Mouse (Mus musculus): ENCODE measurements around the gene 3110009E18Rik. TPM values are rescaled to one million over a fixed set of nuclear protein-coding genes. Genes with fewer than 3 reads are reported as not detected.

3110009E18Rik gene
- polyA plus RNA-seq, 1 experiment from 2014 or later = 14.6 TPM

DNA sequence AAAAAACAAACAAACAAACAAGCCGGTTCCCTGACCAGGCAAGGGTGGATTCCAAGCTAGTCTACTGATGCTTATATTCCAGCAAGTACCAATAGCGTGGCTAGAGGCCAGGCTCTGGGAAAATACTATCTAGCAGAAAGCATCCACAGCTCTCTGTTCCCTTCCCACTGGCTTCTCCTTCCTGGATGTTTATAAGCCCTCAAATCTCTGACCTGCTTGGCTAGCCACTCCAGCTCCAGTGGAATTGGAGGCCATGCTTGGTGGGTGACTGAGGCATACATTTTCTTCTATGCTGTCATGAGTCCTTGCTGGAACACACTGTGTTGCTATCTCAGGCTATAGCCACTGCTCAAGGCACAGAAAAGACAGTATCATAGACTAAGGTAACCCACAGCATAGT is 2.1 kb upstream of the 3110009E18Rik start:
- Histone ChIP-seq H3K27me3 (replicated peaks; ENCODE audit: control insufficient read depth, insufficient read depth, low read length) (no peaks in the 10 kb centered on the region), H3K9ac (ENCODE audit: low read depth, low read length) (peak overlapping the region; percentile 79), H3K27ac (ENCODE audit: low read length) (no peak overlapping the region), H3K4me1 (ENCODE audit: control insufficient read depth, insufficient read depth, low read length) (peaks cover 26% of the 10 kb centered on the region), H3K4me2 (ENCODE audit: low read depth, low read length) (peak overlapping the region; percentile 79), H3K36me3 (ENCODE audit: control insufficient read depth, insufficient read depth, low read length) (peaks cover 22% of the 10 kb centered on the region), H3K9me3 (ENCODE audit: control insufficient read depth, low read length) (peaks cover 10% of the 10 kb centered on the region), H3K4me3 (ENCODE audit: low read length) (peak overlapping the region; percentile 72)
- 83% methylated on average over 2 of the region's 2 CpGs for WGBS
- ATAC-seq = no peak

DNA sequence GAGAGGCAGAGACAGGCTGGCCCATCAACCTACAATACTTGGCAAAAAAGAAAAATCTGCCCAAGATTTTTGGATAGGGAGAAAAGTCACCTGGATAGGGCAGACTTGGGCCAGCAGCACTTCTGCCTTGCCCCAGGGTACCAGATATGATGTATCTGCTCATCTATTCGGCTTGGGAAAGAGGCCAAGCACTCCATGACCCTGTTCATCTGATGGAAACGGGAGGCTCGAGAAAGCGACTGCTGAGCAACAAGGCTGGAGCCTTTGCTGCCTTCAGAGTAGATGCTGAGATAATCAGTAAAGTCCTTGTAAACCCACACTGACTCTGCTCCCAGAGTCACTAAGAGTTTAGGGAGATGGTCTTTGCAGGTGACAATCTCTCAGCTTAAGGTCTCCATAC is 1.6 kb upstream of the 3110009E18Rik start:
- WGBS = 79% methylated on average over 4 of the region's 4 CpGs
- Histone ChIP-seq H3K27ac (ENCODE audit: low read length) (peak overlapping the region; percentile 96; the same call in 1 of the 2 replicates), H3K36me3 (ENCODE audit: control insufficient read depth, insufficient read depth, low read length) (peaks cover 19% of the 10 kb centered on the region), H3K9ac (ENCODE audit: low read depth, low read length) (peak overlapping the region; percentile 79), H3K4me3 (ENCODE audit: low read length) (peak overlapping the region; percentile 72), H3K4me1 (ENCODE audit: control insufficient read depth, insufficient read depth, low read length) (peaks cover 26% of the 10 kb centered on the region), H3K27me3 (replicated peaks; ENCODE audit: control insufficient read depth, insufficient read depth, low read length) (no peaks in the 10 kb centered on the region), H3K9me3 (ENCODE audit: control insufficient read depth, low read length) (peaks cover 7% of the 10 kb centered on the region), H3K4me2 (ENCODE audit: low read depth, low read length) (peak overlapping the region; percentile 79)
- no peak for ATAC-seq

DNA sequence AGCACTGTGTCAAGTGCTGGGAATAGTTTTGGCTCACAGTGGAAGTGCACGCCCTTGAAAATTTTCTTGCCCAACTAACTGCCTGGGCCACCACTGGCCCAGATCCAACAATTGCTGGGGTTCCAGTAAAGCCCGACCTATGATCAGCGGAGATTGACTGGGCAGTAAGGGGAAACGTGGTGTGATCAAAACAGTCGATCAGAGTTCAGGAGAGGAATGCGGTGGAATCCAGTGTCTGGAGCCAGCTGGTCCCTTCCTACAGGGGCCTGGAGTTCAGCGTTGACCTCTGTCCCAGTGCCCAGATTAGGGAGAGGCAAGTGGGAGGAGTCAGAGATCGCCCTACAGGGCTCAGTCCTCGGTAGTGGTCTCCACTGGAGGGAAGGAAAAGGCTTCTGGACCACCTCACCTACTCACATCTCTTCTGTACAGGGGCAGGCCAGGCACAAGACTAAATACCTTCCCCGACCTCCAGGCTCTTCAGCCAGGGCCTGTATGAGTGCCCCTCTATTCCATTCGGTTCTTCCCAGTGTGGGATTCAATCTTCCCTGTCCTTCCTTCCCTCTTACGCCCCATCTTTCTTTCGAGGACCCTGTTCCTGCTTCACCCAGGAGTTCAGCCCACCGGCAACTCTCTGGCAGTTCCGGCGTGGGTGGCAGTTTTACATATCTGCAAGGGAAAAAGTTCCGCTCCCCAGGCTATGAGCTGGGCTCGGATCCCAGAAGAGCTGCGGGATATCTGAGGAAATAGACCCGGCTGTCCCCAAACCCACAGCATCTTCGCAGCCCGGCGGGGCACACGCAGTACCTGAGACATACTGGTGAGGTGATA is 632 bp upstream of the 3110009E18Rik start:
- H3K4me1 ChIP-seq (ENCODE audit: control insufficient read depth, insufficient read depth, low read length) = peaks cover 28% of the 10 kb centered on the region
- peak overlapping the region; percentile 79 for H3K4me2 ChIP-seq (ENCODE audit: low read depth, low read length)
- 3% methylated on average over 24 of the region's 24 CpGs for WGBS
- peak; percentile 79 for ATAC-seq
- H3K9me3 ChIP-seq (ENCODE audit: control insufficient read depth, low read length) = no peaks in the 10 kb centered on the region
- peaks cover 9% of the 10 kb centered on the region for H3K36me3 ChIP-seq (ENCODE audit: control insufficient read depth, insufficient read depth, low read length)
- no peaks in the 10 kb centered on the region for H3K27me3 ChIP-seq (replicated peaks; ENCODE audit: control insufficient read depth, insufficient read depth, low read length)
- peak overlapping the region; percentile 72 for H3K4me3 ChIP-seq (ENCODE audit: low read length)
- H3K27ac ChIP-seq (ENCODE audit: low read length) = peak overlapping the region; percentile 96
- peak overlapping the region; percentile 79 for H3K9ac ChIP-seq (ENCODE audit: low read depth, low read length)

DNA sequence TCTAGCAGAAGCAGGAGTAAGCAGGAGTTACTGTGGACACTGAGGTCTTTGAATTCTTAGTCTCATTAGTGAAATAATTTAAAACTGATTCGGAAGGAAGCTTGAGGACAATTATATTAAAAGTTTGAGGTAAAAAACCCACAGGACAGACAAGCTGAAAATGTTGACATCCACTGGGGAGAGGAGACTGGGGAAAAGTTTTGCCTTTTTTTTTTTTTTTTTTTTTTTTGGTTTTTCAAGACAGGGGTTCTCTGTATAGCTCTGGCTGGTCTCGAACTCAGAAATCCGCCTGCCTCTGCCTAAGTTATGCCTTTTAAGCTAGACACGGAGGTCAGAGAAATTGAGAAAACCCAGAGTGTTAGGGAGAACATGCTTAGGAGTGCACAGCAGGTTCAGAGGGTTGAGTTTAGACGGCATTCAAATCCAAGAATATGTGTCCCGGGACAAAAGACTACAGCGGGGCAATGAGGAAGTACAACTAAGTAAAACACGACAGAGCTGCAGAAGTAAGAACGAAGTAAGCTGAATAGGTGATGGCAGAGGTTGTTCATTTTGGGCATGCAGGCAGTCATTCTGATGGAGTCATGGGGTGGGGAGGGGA is 1.0 kb downstream of the 3110009E18Rik start:
- peak overlapping the region; percentile 74 for H3K9ac ChIP-seq (ENCODE audit: low read depth, low read length)
- ATAC-seq = no peak
- WGBS = 78% methylated on average over 9 of the region's 9 CpGs
- peak overlapping the region; percentile 94 for H3K27ac ChIP-seq (ENCODE audit: low read length)
- no peaks in the 10 kb centered on the region for H3K27me3 ChIP-seq (replicated peaks; ENCODE audit: control insufficient read depth, insufficient read depth, low read length)
- peaks cover 25% of the 10 kb centered on the region for H3K4me1 ChIP-seq (ENCODE audit: control insufficient read depth, insufficient read depth, low read length)
- no peaks in the 10 kb centered on the region for H3K9me3 ChIP-seq (ENCODE audit: control insufficient read depth, low read length)
- H3K4me3 ChIP-seq (ENCODE audit: low read length) = peak overlapping the region; percentile 72
- no peaks in the 10 kb centered on the region for H3K36me3 ChIP-seq (ENCODE audit: control insufficient read depth, insufficient read depth, low read length)
- peak overlapping the region; percentile 69 for H3K4me2 ChIP-seq (ENCODE audit: low read depth, low read length)

DNA sequence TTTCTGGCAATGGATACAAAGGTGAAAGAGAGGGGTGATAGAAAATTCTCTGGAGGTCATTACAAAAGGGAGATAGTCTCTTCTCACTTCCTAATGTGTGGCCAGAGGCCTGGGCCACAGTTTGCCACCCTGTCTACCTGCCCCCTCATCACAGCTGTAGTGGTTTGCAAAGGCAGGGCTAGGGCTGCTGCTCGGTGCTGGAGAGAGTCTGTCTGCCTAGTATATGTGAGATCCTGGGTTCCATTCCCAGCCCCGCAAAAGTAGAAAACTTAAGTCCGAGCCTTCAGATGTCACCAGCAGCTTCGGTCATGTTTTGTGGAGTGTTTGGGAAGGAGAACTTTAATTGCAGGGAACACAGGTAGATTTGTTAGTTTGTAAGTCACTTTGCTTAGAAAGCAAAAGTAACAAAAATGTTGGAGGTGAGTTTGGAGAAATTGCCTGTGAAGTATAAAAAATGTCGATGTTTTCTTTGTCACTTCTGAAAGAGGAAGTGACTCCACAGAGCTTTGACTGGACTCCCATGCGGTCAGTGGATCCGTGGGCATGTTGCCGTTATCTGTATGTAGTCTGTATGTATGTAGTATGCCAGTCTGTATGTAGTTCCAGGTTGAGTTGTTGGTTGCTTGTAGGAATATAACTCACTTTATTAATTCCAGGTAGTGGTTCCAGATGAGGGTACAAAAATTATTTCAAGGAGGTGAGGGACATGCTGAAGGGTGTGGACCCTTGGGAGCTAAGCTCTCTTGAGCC is 1.8 kb downstream of the 3110009E18Rik start:
- peak overlapping the region; percentile 94; the same call in 1 of the 2 replicates for H3K27ac ChIP-seq (ENCODE audit: low read length)
- no peak overlapping the region for H3K4me3 ChIP-seq (ENCODE audit: low read length)

DNA sequence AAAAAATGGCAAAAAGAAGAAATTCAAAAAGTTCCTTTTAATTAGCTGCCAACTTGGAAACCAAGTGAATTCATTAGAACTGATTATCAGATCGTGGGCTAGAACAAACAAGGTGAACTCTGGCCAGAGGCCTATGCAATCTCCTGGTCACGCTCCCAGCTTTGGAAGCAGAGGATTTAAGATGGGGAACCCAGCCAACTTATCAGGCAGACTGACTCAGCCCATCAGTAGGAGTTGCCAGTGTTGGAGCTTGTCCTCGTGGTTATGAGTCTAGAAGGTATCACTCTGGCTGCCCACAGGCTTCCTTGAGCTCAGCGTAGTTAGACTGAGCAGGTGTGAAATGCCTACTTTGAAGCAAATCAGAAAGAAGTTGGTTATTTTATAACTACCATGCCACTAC is 3.9 kb downstream of the 3110009E18Rik start:
- peak; percentile 2; the same call in 1 of the 2 replicates for ATAC-seq
- WGBS = 55% methylated on average over 4 of the region's 4 CpGs
- Histone ChIP-seq H3K27me3 (replicated peaks; ENCODE audit: control insufficient read depth, insufficient read depth, low read length) (no peaks in the 10 kb centered on the region), H3K4me1 (ENCODE audit: control insufficient read depth, insufficient read depth, low read length) (peaks cover 7% of the 10 kb centered on the region; the same call in 1 of the 2 replicates), H3K27ac (ENCODE audit: low read length) (no peak overlapping the region), H3K4me2 (ENCODE audit: low read depth, low read length) (no peak overlapping the region), H3K4me3 (ENCODE audit: low read length) (no peak overlapping the region), H3K9ac (ENCODE audit: low read depth, low read length) (no peak overlapping the region), H3K9me3 (ENCODE audit: control insufficient read depth, low read length) (no peaks in the 10 kb centered on the region), H3K36me3 (ENCODE audit: control insufficient read depth, insufficient read depth, low read length) (no peaks in the 10 kb centered on the region)

More for the DNA sequence above, 1.8 kb downstream of the 3110009E18Rik start:
- 93% methylated on average over 8 of the region's 8 CpGs for WGBS
- ATAC-seq = no peak
- Histone ChIP-seq H3K9ac (ENCODE audit: low read depth, low read length) (peak overlapping the region; percentile 74; the same call in 1 of the 2 replicates), H3K27me3 (replicated peaks; ENCODE audit: control insufficient read depth, insufficient read depth, low read length) (no peaks in the 10 kb centered on the region), H3K9me3 (ENCODE audit: control insufficient read depth, low read length) (no peaks in the 10 kb centered on the region), H3K4me1 (ENCODE audit: control insufficient read depth, insufficient read depth, low read length) (peaks cover 19% of the 10 kb centered on the region), H3K36me3 (ENCODE audit: control insufficient read depth, insufficient read depth, low read length) (no peaks in the 10 kb centered on the region), H3K4me2 (ENCODE audit: low read depth, low read length) (peak overlapping the region; percentile 69; the same call in 1 of the 2 replicates)

DNA sequence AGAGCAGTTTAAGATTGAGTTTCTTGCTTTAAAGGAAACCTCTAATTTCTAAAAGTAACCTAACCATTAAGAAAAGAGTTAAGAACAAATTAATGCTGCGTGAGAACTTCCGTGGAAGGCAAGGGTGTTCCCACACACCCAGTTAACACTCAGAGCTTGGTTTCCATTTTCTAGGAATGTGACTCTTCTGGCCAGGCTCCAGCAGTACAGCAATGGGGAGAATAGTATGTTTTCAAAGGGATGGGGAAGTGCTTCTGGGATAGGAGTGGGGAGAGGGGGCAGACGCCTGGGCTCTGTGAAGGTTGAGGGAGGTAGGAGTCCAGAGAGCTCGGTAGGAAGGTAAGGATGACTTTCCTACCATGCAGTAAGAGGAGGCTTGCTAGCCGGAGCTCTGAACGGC is 4.5 kb downstream of the 3110009E18Rik start:
- H3K27me3 ChIP-seq (replicated peaks; ENCODE audit: control insufficient read depth, insufficient read depth, low read length) = no peaks in the 10 kb centered on the region
- H3K27ac ChIP-seq (ENCODE audit: low read length) = no peak overlapping the region
- no peak overlapping the region for H3K4me2 ChIP-seq (ENCODE audit: low read depth, low read length)
- no peak overlapping the region for H3K9ac ChIP-seq (ENCODE audit: low read depth, low read length)
- ATAC-seq = no peak
- no peaks in the 10 kb centered on the region for H3K36me3 ChIP-seq (ENCODE audit: control insufficient read depth, insufficient read depth, low read length)
- no peaks in the 10 kb centered on the region for H3K9me3 ChIP-seq (ENCODE audit: control insufficient read depth, low read length)
- H3K4me1 ChIP-seq (ENCODE audit: control insufficient read depth, insufficient read depth, low read length) = peaks cover 2% of the 10 kb centered on the region; the same call in 1 of the 2 replicates
- H3K4me3 ChIP-seq (ENCODE audit: low read length) = no peak overlapping the region
- WGBS = 72% methylated on average over 6 of the region's 6 CpGs

DNA sequence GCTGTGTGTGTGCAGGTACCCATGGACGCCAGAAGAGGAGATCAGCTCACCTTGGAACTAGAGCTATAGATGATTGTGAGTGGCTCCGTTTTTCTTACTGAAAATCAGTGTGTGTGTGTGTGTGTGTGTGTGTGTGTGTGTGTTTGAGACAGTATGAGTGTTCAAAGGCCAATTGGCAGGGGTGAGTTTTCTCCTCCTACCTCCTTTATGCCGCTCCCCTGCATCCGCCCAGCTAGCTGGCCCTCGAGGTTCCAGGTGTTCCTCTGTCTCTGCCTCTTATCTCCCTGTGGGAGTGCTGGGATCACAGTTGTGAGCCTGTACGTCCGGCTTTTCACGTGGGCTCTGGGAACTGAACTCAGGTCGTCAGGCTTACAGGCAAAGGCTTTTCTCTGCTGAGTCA is 5.3 kb downstream of the 3110009E18Rik start:
- ATAC-seq = peak; percentile 62
- WGBS = 56% methylated on average over 9 of the region's 9 CpGs

DNA sequence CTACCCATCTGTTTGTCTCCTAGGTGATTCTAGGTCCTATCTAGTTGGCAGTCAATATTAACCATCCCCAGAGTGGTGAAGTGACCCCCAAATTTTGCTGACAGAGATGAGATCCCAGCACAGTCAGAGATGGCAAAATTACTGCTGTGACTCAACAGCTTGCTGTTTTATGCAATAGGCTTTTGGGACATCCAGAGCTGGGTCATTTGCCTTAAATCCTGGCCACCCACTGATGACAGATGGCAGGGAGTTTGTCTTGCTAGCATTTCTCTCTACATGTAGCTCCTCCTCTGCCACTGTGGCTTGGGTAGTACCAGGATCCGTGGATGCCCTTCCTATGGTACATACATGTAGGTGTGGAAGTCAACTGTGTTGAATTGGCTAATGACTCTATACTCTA is 11.4 kb downstream of the 3110009E18Rik start:
- Histone ChIP-seq H3K4me2 (ENCODE audit: low read depth, low read length) (no peak overlapping the region), H3K27ac (ENCODE audit: low read length) (no peak overlapping the region), H3K4me1 (ENCODE audit: control insufficient read depth, insufficient read depth, low read length) (0 out of 2 replicates have a peak, but pooled peaks cover 4% of the 10 kb centered on the region), H3K27me3 (replicated peaks; ENCODE audit: control insufficient read depth, insufficient read depth, low read length) (no peaks in the 10 kb centered on the region), H3K9ac (ENCODE audit: low read depth, low read length) (no peak overlapping the region), H3K9me3 (ENCODE audit: control insufficient read depth, low read length) (no peaks in the 10 kb centered on the region), H3K36me3 (ENCODE audit: control insufficient read depth, insufficient read depth, low read length) (no peaks in the 10 kb centered on the region; the same call in 1 of the 2 replicates), H3K4me3 (ENCODE audit: low read length) (no peak overlapping the region)
- no peak for ATAC-seq
- WGBS = 96% methylated on average over 1 of the region's 1 CpGs

More for the DNA sequence above, 5.3 kb downstream of the 3110009E18Rik start:
- H3K27ac ChIP-seq (ENCODE audit: low read length) = no peak overlapping the region
- no peak overlapping the region for H3K9ac ChIP-seq (ENCODE audit: low read depth, low read length)
- H3K4me3 ChIP-seq (ENCODE audit: low read length) = no peak overlapping the region
- no peaks in the 10 kb centered on the region for H3K36me3 ChIP-seq (ENCODE audit: control insufficient read depth, insufficient read depth, low read length)
- H3K4me2 ChIP-seq (ENCODE audit: low read depth, low read length) = no peak overlapping the region
- no peaks in the 10 kb centered on the region for H3K9me3 ChIP-seq (ENCODE audit: control insufficient read depth, low read length)
- peaks cover 2% of the 10 kb centered on the region; the same call in 1 of the 2 replicates for H3K4me1 ChIP-seq (ENCODE audit: control insufficient read depth, insufficient read depth, low read length)
- H3K27me3 ChIP-seq (replicated peaks; ENCODE audit: control insufficient read depth, insufficient read depth, low read length) = no peaks in the 10 kb centered on the region

Measured in intestine, embryonic 16.5 days (tissue).